Mouse (Mus musculus) Patski (cell line): Measurements from ENCODE around the gene St7. TPM values are rescaled to one million over a fixed set of nuclear protein-coding genes. Genes with fewer than 3 reads are reported as not detected.

Experiments used
- ATAC-seq: fragments of 100-300 bp; one replicate; pipeline ENCODE4 v1.8.0; 2021
- CTCF ChIA-PET: fragments of 350-600 bp; sonication (Branson Sonifier 250); formaldehyde crosslinking; loops from one replicate; lab custom pipeline; 2022; ENCODE audit warnings: inconsistent platforms; lab: Charles Lee
- POLR2A ChIA-PET: fragments of 350-600 bp; sonication (Branson Sonifier 250); formaldehyde crosslinking; loops from one replicate; lab custom pipeline; 2022; ENCODE audit warnings: antibody characterized with exemption, inconsistent platforms; lab: Charles Lee
- DNase-seq: peaks from one replicate; pipeline ENCODE4 v3.0.0-alpha.2; 2011; ENCODE audit warnings: low read depth, low spot score
- H3K27me3 ChIP-seq: fragments of 371-371 bp; one replicate; pipeline ENCODE4 v1.5.1; 2021
- CTCF ChIP-seq: fragments of 100-300 bp; IDR thresholded peaks from one replicate; pipeline ENCODE4 v1.5.1; 2021
- in situ Hi-C: fragments of 300-500 bp; cut with MboI; formaldehyde crosslinking; loops from 3 replicates; pipeline ENCODE4 v1.11.1; 2018; ENCODE audit warnings: low pct_unique_long_range_greater_than_20kb, mixed read lengths
- polyA plus RNA-seq: library from polyadenylated mRNA; unstranded; gene quantifications from one replicate; pipeline ENCODE4 v1.2.3, GENCODE M21; 2021

The St7 gene
- polyA plus RNA-seq, 1 experiment from 2014 or later, result 23.1 TPM

GRCm38 (mm10) chr6:17705973-17706372 lies 13.2 kb downstream of the St7 start:
- no peaks in the 10 kb centered on the region for H3K27me3 ChIP-seq
- CTCF ChIA-PET, result interaction anchor here (0.7 to 1.0 kb wide), 2 partner anchors 11 to 151 kb away, joined by 3 read pairs; no protein-coding TSS in a partner anchor
- no peak for TF ChIP-seq CTCF
- ATAC-seq, result no peak
- DNase-seq, result no peak
- POLR2A ChIA-PET, result interaction anchor here (0.6 to 1.2 kb wide), 3 partner anchors 8 to 667 kb away, joined by 3 to 10 read pairs (median 8); no protein-coding TSS in a partner anchor
- in situ Hi-C loops, result no loop called here

- ChIA-PET CTCF (interaction anchor here (1.0 kb wide), 1 partner anchor 114 kb away, joined by 3 read pairs; no protein-coding TSS in a partner anchor), POLR2A (no interaction called here)
- DNase-seq (no peak), ATAC-seq (no peak)
- TF ChIP-seq CTCF, result no peak
- H3K27me3 ChIP-seq, result no peaks in the 10 kb centered on the region
- in situ Hi-C loops, result no loop called here
Observed at GRCm38 (mm10) chr6:17718978-17719377, 26.2 kb downstream of the St7 start.

- TF ChIP-seq CTCF, result no peak
- H3K27me3 ChIP-seq, result no peaks in the 10 kb centered on the region
- ChIA-PET POLR2A (no interaction called here), CTCF (no interaction called here)
- in situ Hi-C loops, result no loop called here
- no peak for ATAC-seq
- no peak for DNase-seq
Observed at GRCm38 (mm10) chr6:17719423-17719822, 26.7 kb downstream of the St7 start.

- DNase-seq (no peak), ATAC-seq (no peak)
- H3K27me3 ChIP-seq, result no peaks in the 10 kb centered on the region
- in situ Hi-C loops, result no loop called here
- ChIA-PET POLR2A (no interaction called here), CTCF (no interaction called here)
- TF ChIP-seq CTCF, result no peak
Observed at GRCm38 (mm10) chr6:17720022-17720421, 27.3 kb downstream of the St7 start.

- in situ Hi-C loops, result no loop called here
- no peak for ATAC-seq
- POLR2A ChIA-PET, result interaction anchor here (0.9 kb wide), 1 partner anchor 116 kb away, joined by 3 read pairs; no protein-coding TSS in a partner anchor
Observed at GRCm38 (mm10) chr6:17721706-17722105, 29.0 kb downstream of the St7 start.

GRCm38 (mm10) chr6:17725841-17726460 lies 33.2 kb downstream of the St7 start:
- ATAC-seq, result peak; percentile 44
- no peak for DNase-seq
- in situ Hi-C loops, result loop anchor here (5.0 kb wide), 1 partner anchor 106 kb away; no protein-coding TSS in a partner anchor
- peak; percentile 89 for TF ChIP-seq CTCF
- ChIA-PET CTCF (interaction anchor here (0.8 to 2.0 kb wide), 20 partner anchors 8 to 478 kb away, joined by 3 to 11 read pairs (median 4); no protein-coding TSS in a partner anchor), POLR2A (no interaction called here)
- H3K27me3 ChIP-seq, result no peaks in the 10 kb centered on the region

More at GRCm38 (mm10) chr6:17721706-17722105, 29.0 kb downstream of the St7 start:
- CTCF ChIA-PET, result interaction anchor here (1.5 kb wide), 1 partner anchor 9 kb away, joined by 3 read pairs; no protein-coding TSS in a partner anchor
- H3K27me3 ChIP-seq, result no peaks in the 10 kb centered on the region
- TF ChIP-seq CTCF, result no peak
- DNase-seq, result no peak

GRCm38 (mm10) chr6:17727241-17727640 lies 34.5 kb downstream of the St7 start:
- ChIA-PET POLR2A (no interaction called here), CTCF (interaction anchor here (0.9 to 2.0 kb wide), 5 partner anchors 10 to 480 kb away, joined by 3 to 6 read pairs (median 5); no protein-coding TSS in a partner anchor)
- no peaks in the 10 kb centered on the region for H3K27me3 ChIP-seq
- in situ Hi-C loops, result loop anchor here (5.0 kb wide), 1 partner anchor 105 kb away; no protein-coding TSS in a partner anchor
- DNase-seq (no peak), ATAC-seq (no peak)
- no peak for TF ChIP-seq CTCF

GRCm38 (mm10) chr6:17727891-17728790 lies 35.4 kb downstream of the St7 start:
- no peaks in the 10 kb centered on the region for H3K27me3 ChIP-seq
- TF ChIP-seq CTCF, result no peak
- in situ Hi-C loops, result loop anchor here (5.0 kb wide), 1 partner anchor 104 kb away; no protein-coding TSS in a partner anchor
- CTCF ChIA-PET, result interaction anchor here (2.0 kb wide), 1 partner anchor 9 kb away, joined by 4 read pairs; no protein-coding TSS in a partner anchor
- ATAC-seq (no peak), DNase-seq (no peak)
- POLR2A ChIA-PET, result no interaction called here

- CTCF ChIA-PET, result no interaction called here
- no peaks in the 10 kb centered on the region for H3K27me3 ChIP-seq
- ATAC-seq (no peak), DNase-seq (no peak)
- in situ Hi-C loops, result no loop called here
- POLR2A ChIA-PET, result interaction anchor here (0.6 kb wide), 1 partner anchor 12 kb away, joined by 4 read pairs; no protein-coding TSS in a partner anchor
- no peak for TF ChIP-seq CTCF
Observed at GRCm38 (mm10) chr6:17730122-17730521, 37.4 kb downstream of the St7 start.

- ChIA-PET CTCF (interaction anchor here (0.9 kb wide), 1 partner anchor 68 kb away, joined by 3 read pairs; no protein-coding TSS in a partner anchor), POLR2A (no interaction called here)
- H3K27me3 ChIP-seq, result no peaks in the 10 kb centered on the region
- no peak for ATAC-seq
- no peak for DNase-seq
- TF ChIP-seq CTCF, result no peak
- in situ Hi-C loops, result no loop called here
Observed at GRCm38 (mm10) chr6:17731694-17732093, 39.0 kb downstream of the St7 start.
